Mouse (Mus musculus): ENCODE measurements around the gene Carmil1.

GRCm38 (mm10) chr13:24159190-24159965 is 121.2 kb downstream of the Carmil1 start:
- TF ChIP-seq POLR2A (IDR thresholded peaks at IDR 0.05; ENCODE audit: low read depth, low read length) = no peak
- TF ChIP-seq CTCF (IDR thresholded peaks at IDR 0.05; ENCODE audit: extremely low read depth, insufficient read length, insufficient replicate concordance, low read depth, low read length) = no peak
